Mouse (Mus musculus) olfactory bulb, adult 2 months (tissue): ENCODE measurements at regions not wholly inside any gene's neighbourhood (a gene's known extent, or its start where the extent isn't known, plus 50 kb on each side); places are given as distances from the start of the nearest gene placed in this dataset.

ENCODE experiments used
- CTCF ChIP-seq: fragments of 200-500 bp; IDR thresholded peaks from 2 replicates; pipeline ENCODE4 v1.5.1; 2012; ENCODE audit warnings: low read depth, mild to moderate bottlenecking, low read length, moderate library complexity; ENCODE audit not compliant: insufficient read depth
- POLR2A ChIP-seq: fragments of 200-500 bp; IDR thresholded peaks from 2 replicates; pipeline ENCODE4 v1.6.1; 2012; ENCODE audit warnings: mild to moderate bottlenecking, low read depth, low read length, moderate library complexity; ENCODE audit not compliant: insufficient read depth

DNA sequence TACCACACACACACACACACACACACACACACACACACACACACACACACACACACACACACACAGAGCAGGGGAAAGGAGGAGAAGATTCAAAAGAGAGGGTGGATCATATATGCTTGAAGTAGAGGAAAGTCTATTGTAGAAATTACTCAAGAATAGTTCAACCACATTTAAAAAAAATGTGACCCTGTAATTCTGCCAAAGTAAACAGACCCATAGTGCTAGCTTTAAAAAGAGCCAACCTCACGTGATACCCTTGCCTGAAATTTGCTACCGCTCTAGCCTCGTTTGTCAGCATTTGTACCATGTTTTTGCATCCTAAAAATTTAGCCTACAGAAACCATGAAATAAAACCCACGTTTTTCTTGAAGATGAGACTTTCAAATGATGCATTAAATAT lies 132.6 kb upstream of the Nrip1 start:
- TF ChIP-seq CTCF (no peak), POLR2A (no peak)
